Mouse (Mus musculus): ENCODE data around the gene Srbd1. TPM values are rescaled to one million over a fixed set of nuclear protein-coding genes. Genes with fewer than 3 reads are reported as not detected.

Gene Srbd1
- 12.6 and 15.1 TPM in 2 replicates for polyA plus RNA-seq (2014; fragmentation: Nextera tagmentation; extraction: Ambion mirVana)

GRCm38 (mm10) chr17:86145079-86145951, at the start of gene Srbd1:
Srbd1 (minus strand) TSS chr17:86145175.
- H3K4me2 ChIP-seq (ENCODE audit: low read depth, low read length, severe bottlenecking): peak within 1 kb of the TSS; percentile 70
- ATAC-seq (replicated peaks; ENCODE audit: low FRiP score): peak; percentile 95
- H3K27ac ChIP-seq (ENCODE audit: low read depth, low read length): peak within 1 kb of the TSS; percentile 12; the same call in 1 of the 2 replicates
- H3K9me3 ChIP-seq (ENCODE audit: control insufficient read depth, low read length): no peaks in the 10 kb centered on the region
- H3K4me1 ChIP-seq (replicated peaks; ENCODE audit: control insufficient read depth, insufficient read depth, low read length): 0 out of 2 replicates have a peak, but pooled peaks cover 4% of the 10 kb centered on the region
- WGBS: 1% methylated on average over 34 of the region's 45 CpGs
- H3K4me3 ChIP-seq (ENCODE audit: low read depth, low read length): peak within 1 kb of the TSS; percentile 62
- no peaks in the 10 kb centered on the region; the same call in 1 of the 2 replicates for H3K36me3 ChIP-seq (ENCODE audit: control insufficient read depth, insufficient read depth, low read length)
- H3K27me3 ChIP-seq (ENCODE audit: control insufficient read depth, insufficient read depth, low read length): no peaks in the 10 kb centered on the region
- peak within 1 kb of the TSS; percentile 74 for H3K9ac ChIP-seq (ENCODE audit: low read length)
- DNase-seq (ENCODE audit: low spot score): peak; percentile 96

- ATAC-seq (replicated peaks; ENCODE audit: low FRiP score): no peak
- no peaks in the 10 kb centered on the region for H3K9me3 ChIP-seq (ENCODE audit: control insufficient read depth, low read length)
- H3K4me2 ChIP-seq (ENCODE audit: low read depth, low read length, severe bottlenecking): no peak overlapping the region
- no peak overlapping the region for H3K27ac ChIP-seq (ENCODE audit: low read depth, low read length)
- no peak overlapping the region for H3K4me3 ChIP-seq (ENCODE audit: low read depth, low read length)
- H3K4me1 ChIP-seq (replicated peaks; ENCODE audit: control insufficient read depth, insufficient read depth, low read length): no peaks in the 10 kb centered on the region
- DNase-seq (ENCODE audit: low spot score): no peak
- 93% methylated on average over 6 of the region's 6 CpGs for whole genome bisulfite sequencing
- no peaks in the 10 kb centered on the region for H3K36me3 ChIP-seq (ENCODE audit: control insufficient read depth, insufficient read depth, low read length)
- no peak overlapping the region for H3K9ac ChIP-seq (ENCODE audit: low read length)
- H3K27me3 ChIP-seq (ENCODE audit: control insufficient read depth, insufficient read depth, low read length): no peaks in the 10 kb centered on the region
Measured at GRCm38 (mm10) chr17:86193979-86194378, 49.0 kb upstream of the Srbd1 start.

- Histone ChIP-seq H3K9me3 (ENCODE audit: control insufficient read depth, low read length) (no peaks in the 10 kb centered on the region), H3K36me3 (ENCODE audit: control insufficient read depth, insufficient read depth, low read length) (no peaks in the 10 kb centered on the region), H3K9ac (ENCODE audit: low read length) (no peak overlapping the region), H3K27ac (ENCODE audit: low read depth, low read length) (no peak overlapping the region), H3K4me2 (ENCODE audit: low read depth, low read length, severe bottlenecking) (no peak overlapping the region), H3K4me3 (ENCODE audit: low read depth, low read length) (no peak overlapping the region), H3K4me1 (replicated peaks; ENCODE audit: control insufficient read depth, insufficient read depth, low read length) (no peaks in the 10 kb centered on the region; the same call in 1 of the 2 replicates), H3K27me3 (ENCODE audit: control insufficient read depth, insufficient read depth, low read length) (no peaks in the 10 kb centered on the region)
- no peak for ATAC-seq (replicated peaks; ENCODE audit: low FRiP score)
- DNase-seq (ENCODE audit: low spot score): no peak
- 84% methylated on average over 1 of the region's 1 CpGs for WGBS
Measured at GRCm38 (mm10) chr17:86187777-86188176, 42.8 kb upstream of the Srbd1 start.

GRCm38 (mm10) chr17:86185584-86185983, 40.6 kb upstream of the Srbd1 start:
- WGBS: 42% methylated on average over 7 of the region's 7 CpGs
- Histone ChIP-seq H3K9ac (ENCODE audit: low read length) (no peak overlapping the region), H3K4me1 (replicated peaks; ENCODE audit: control insufficient read depth, insufficient read depth, low read length) (no peaks in the 10 kb centered on the region; the same call in 1 of the 2 replicates), H3K36me3 (ENCODE audit: control insufficient read depth, insufficient read depth, low read length) (no peaks in the 10 kb centered on the region), H3K4me2 (ENCODE audit: low read depth, low read length, severe bottlenecking) (no peak overlapping the region), H3K27me3 (ENCODE audit: control insufficient read depth, insufficient read depth, low read length) (no peaks in the 10 kb centered on the region), H3K27ac (ENCODE audit: low read depth, low read length) (no peak overlapping the region), H3K4me3 (ENCODE audit: low read depth, low read length) (no peak overlapping the region), H3K9me3 (ENCODE audit: control insufficient read depth, low read length) (no peaks in the 10 kb centered on the region)
- ATAC-seq (replicated peaks; ENCODE audit: low FRiP score) (no peak), DNase-seq (ENCODE audit: low spot score) (no peak)

- WGBS: 72% methylated on average over 9 of the region's 9 CpGs
- no peak overlapping the region for H3K9ac ChIP-seq (ENCODE audit: low read length)
- ATAC-seq (replicated peaks; ENCODE audit: low FRiP score) (no peak), DNase-seq (ENCODE audit: low spot score) (peak; percentile 39)
- H3K27ac ChIP-seq (ENCODE audit: low read depth, low read length): no peak overlapping the region
- no peaks in the 10 kb centered on the region for H3K36me3 ChIP-seq (ENCODE audit: control insufficient read depth, insufficient read depth, low read length)
- no peaks in the 10 kb centered on the region for H3K27me3 ChIP-seq (ENCODE audit: control insufficient read depth, insufficient read depth, low read length)
- H3K9me3 ChIP-seq (ENCODE audit: control insufficient read depth, low read length): no peaks in the 10 kb centered on the region
- H3K4me2 ChIP-seq (ENCODE audit: low read depth, low read length, severe bottlenecking): no peak overlapping the region
- H3K4me3 ChIP-seq (ENCODE audit: low read depth, low read length): no peak overlapping the region
- H3K4me1 ChIP-seq (replicated peaks; ENCODE audit: control insufficient read depth, insufficient read depth, low read length): no peaks in the 10 kb centered on the region; the same call in 1 of the 2 replicates
Measured at GRCm38 (mm10) chr17:86184552-86185209, 39.7 kb upstream of the Srbd1 start.

- H3K4me1 ChIP-seq (replicated peaks; ENCODE audit: control insufficient read depth, insufficient read depth, low read length): no peaks in the 10 kb centered on the region; the same call in 1 of the 2 replicates
- H3K27me3 ChIP-seq (ENCODE audit: control insufficient read depth, insufficient read depth, low read length): no peaks in the 10 kb centered on the region
- DNase-seq (ENCODE audit: low spot score) (peak; percentile 30), ATAC-seq (replicated peaks; ENCODE audit: low FRiP score) (no peak)
- no peak overlapping the region for H3K4me2 ChIP-seq (ENCODE audit: low read depth, low read length, severe bottlenecking)
- H3K36me3 ChIP-seq (ENCODE audit: control insufficient read depth, insufficient read depth, low read length): no peaks in the 10 kb centered on the region
- no peak overlapping the region for H3K4me3 ChIP-seq (ENCODE audit: low read depth, low read length)
- no peak overlapping the region for H3K27ac ChIP-seq (ENCODE audit: low read depth, low read length)
- H3K9ac ChIP-seq (ENCODE audit: low read length): no peak overlapping the region
- 33% methylated on average over 2 of the region's 2 CpGs for WGBS
- H3K9me3 ChIP-seq (ENCODE audit: control insufficient read depth, low read length): no peaks in the 10 kb centered on the region
Measured at GRCm38 (mm10) chr17:86183788-86184187, 38.8 kb upstream of the Srbd1 start.

GRCm38 (mm10) chr17:86176722-86177121, 31.7 kb upstream of the Srbd1 start:
- Histone ChIP-seq H3K27me3 (ENCODE audit: control insufficient read depth, insufficient read depth, low read length) (no peaks in the 10 kb centered on the region), H3K4me3 (ENCODE audit: low read depth, low read length) (no peak overlapping the region), H3K9ac (ENCODE audit: low read length) (no peak overlapping the region), H3K9me3 (ENCODE audit: control insufficient read depth, low read length) (no peaks in the 10 kb centered on the region), H3K36me3 (ENCODE audit: control insufficient read depth, insufficient read depth, low read length) (no peaks in the 10 kb centered on the region; the same call in 1 of the 2 replicates), H3K4me2 (ENCODE audit: low read depth, low read length, severe bottlenecking) (no peak overlapping the region), H3K27ac (ENCODE audit: low read depth, low read length) (no peak overlapping the region), H3K4me1 (replicated peaks; ENCODE audit: control insufficient read depth, insufficient read depth, low read length) (no peaks in the 10 kb centered on the region)
- DNase-seq (ENCODE audit: low spot score): no peak
- no peak for ATAC-seq (replicated peaks; ENCODE audit: low FRiP score)
- 81% methylated on average over 7 of the region's 7 CpGs for WGBS

- ATAC-seq (replicated peaks; ENCODE audit: low FRiP score) (no peak), DNase-seq (ENCODE audit: low spot score) (no peak)
- Histone ChIP-seq H3K36me3 (ENCODE audit: control insufficient read depth, insufficient read depth, low read length) (no peaks in the 10 kb centered on the region; the same call in 1 of the 2 replicates), H3K27ac (ENCODE audit: low read depth, low read length) (no peak overlapping the region), H3K9ac (ENCODE audit: low read length) (no peak overlapping the region), H3K4me3 (ENCODE audit: low read depth, low read length) (no peak overlapping the region), H3K4me1 (replicated peaks; ENCODE audit: control insufficient read depth, insufficient read depth, low read length) (no peaks in the 10 kb centered on the region), H3K27me3 (ENCODE audit: control insufficient read depth, insufficient read depth, low read length) (no peaks in the 10 kb centered on the region), H3K4me2 (ENCODE audit: low read depth, low read length, severe bottlenecking) (no peak overlapping the region), H3K9me3 (ENCODE audit: control insufficient read depth, low read length) (no peaks in the 10 kb centered on the region)
- 59% methylated on average over 9 of the region's 9 CpGs for WGBS
Measured at GRCm38 (mm10) chr17:86175516-86175915, 30.5 kb upstream of the Srbd1 start.

Data from forebrain, embryonic 11.5 days (tissue).